Mouse (Mus musculus) midbrain, embryonic 16.5 days (tissue): ENCODE data around the gene Ctnna3. TPM values are rescaled to one million over a fixed set of nuclear protein-coding genes. Genes with fewer than 3 reads are reported as not detected.

ENCODE experiments used
- ATAC-seq: fragments of 200-750 bp; cut with Nextera tagmentation; 2 replicates; pipeline ENCODE4 v1.8.0; 2017; ENCODE audit warnings: moderate TSS enrichment
- H3K27ac ChIP-seq: fragments of 300-500 bp; sonication (generic); 2 replicates; pipeline ENCODE4 v1.5.1; 2014; ENCODE audit warnings: mild to moderate bottlenecking, low read length, mixed read lengths
- H3K27me3 ChIP-seq: fragments of 300-500 bp; sonication (generic); 2 replicates; pipeline ENCODE4 v1.6.1; 2014; ENCODE audit warnings: low read depth, low read length, mixed read lengths; ENCODE audit not compliant: control insufficient read depth, insufficient read depth
- H3K36me3 ChIP-seq: fragments of 300-500 bp; sonication (generic); 2 replicates; pipeline ENCODE4 v1.6.1; 2014; ENCODE audit warnings: mild to moderate bottlenecking, low read length, moderate library complexity, mixed read lengths; ENCODE audit not compliant: control insufficient read depth, insufficient read depth
- H3K4me1 ChIP-seq: fragments of 300-500 bp; sonication (generic); 2 replicates; pipeline ENCODE4 v1.6.1; 2014; ENCODE audit warnings: mild to moderate bottlenecking, low read length, mixed read lengths; ENCODE audit not compliant: control insufficient read depth, insufficient read depth
- H3K4me2 ChIP-seq: fragments of 300-500 bp; sonication (generic); 2 replicates; pipeline ENCODE4 v1.6.1; 2014; ENCODE audit warnings: mild to moderate bottlenecking, low read length, mixed read lengths
- H3K4me3 ChIP-seq: fragments of 300-500 bp; sonication (generic); 2 replicates; pipeline ENCODE4 v1.5.1; 2014; ENCODE audit warnings: low read depth, mild to moderate bottlenecking, low read length, moderate library complexity, mixed read lengths
- H3K9ac ChIP-seq: fragments of 300-500 bp; sonication (generic); 2 replicates; pipeline ENCODE4 v1.6.1; 2014; ENCODE audit warnings: low read depth, low read length, mixed read lengths
- H3K9me3 ChIP-seq: fragments of 300-500 bp; sonication (generic); replicated peaks from 2 replicates; pipeline ENCODE4 v1.6.1; 2014; ENCODE audit warnings: mild to moderate bottlenecking, low read length, mixed read lengths; ENCODE audit not compliant: control insufficient read depth, poor library complexity, severe bottlenecking
- WGBS: fragments of 180-500 bp; shearing (Covaris S2); extraction: QIAGEN DNeasy Blood & Tissue Kit; methylation state at CpG from one replicate; pipeline ENCODE4 v1.1.7; 2014; 5-methylcytosine and 5-hydroxymethylcytosine counted together
- polyA plus RNA-seq: library from polyadenylated mRNA; unstranded; fragments of >200 nt; fragmentation: Nextera tagmentation; extraction: Ambion mirVana; gene quantifications from 2 replicates; pipeline ENCODE4 v1.2.1, GENCODE M21; 2015

Ctnna3 gene
- polyA plus RNA-seq, 1 experiment from 2014 or later: 0.98 TPM

DNA sequence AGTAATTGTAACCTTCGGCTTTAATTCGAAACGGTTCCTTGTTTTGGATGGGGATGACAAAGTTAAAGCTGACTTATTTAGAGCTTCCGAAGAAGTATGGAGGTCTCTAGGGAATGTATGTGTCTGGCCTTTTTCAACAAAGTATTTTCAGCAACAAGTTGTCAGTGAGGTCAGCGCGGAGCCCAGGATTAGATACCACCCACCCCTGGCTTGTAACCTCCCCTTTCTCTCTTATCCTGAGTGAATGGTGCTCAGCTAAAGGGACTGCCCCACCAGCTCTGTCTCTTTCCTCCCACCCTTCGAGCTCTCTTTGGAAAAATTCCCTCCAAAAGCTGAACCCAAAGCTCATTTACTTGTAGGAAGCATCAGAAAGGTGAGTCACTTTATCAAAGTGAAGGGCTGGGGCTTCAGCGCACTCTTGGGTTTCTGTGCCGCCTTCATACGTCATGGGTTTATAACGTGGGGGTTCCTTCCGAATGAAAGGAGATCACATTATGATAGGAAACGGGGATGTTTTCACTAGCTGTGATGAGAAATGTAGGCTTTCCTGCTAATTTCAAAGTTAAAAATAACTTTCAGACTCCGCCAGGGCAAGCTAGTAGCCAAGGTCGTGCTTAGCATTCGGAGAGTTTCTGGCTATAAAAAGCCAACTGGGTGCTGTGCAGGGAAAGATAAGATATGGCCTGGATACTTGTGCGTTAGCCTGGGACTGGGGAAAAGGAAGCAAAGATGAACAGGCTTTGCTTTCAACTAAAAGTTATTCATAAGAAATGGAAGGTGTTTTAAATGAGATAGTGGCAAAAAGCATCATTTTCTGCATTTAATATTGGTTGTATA lies 27.6 kb downstream of the Ctnna3 start:
- H3K4me1 ChIP-seq: no peaks in the 10 kb centered on the region
- no peak overlapping the region for H3K4me3 ChIP-seq
- no peak overlapping the region for H3K27ac ChIP-seq
- no peaks in the 10 kb centered on the region for H3K9me3 ChIP-seq
- no peaks in the 10 kb centered on the region for H3K27me3 ChIP-seq
- H3K9ac ChIP-seq: no peak overlapping the region
- H3K4me2 ChIP-seq: no peak overlapping the region
- H3K36me3 ChIP-seq: no peaks in the 10 kb centered on the region
- 86% methylated on average over 17 of the region's 17 CpGs for WGBS
- ATAC-seq: no peak

GRCm38 (mm10) chr10:63460935-63461334 lies 31.0 kb downstream of the Ctnna3 start:
- Histone ChIP-seq H3K9me3 (no peaks in the 10 kb centered on the region), H3K27ac (no peak overlapping the region), H3K4me3 (no peak overlapping the region), H3K4me2 (no peak overlapping the region), H3K27me3 (no peaks in the 10 kb centered on the region), H3K4me1 (no peaks in the 10 kb centered on the region), H3K36me3 (no peaks in the 10 kb centered on the region), H3K9ac (no peak overlapping the region)
- no peak for ATAC-seq
- 61% methylated on average over 5 of the region's 5 CpGs for WGBS

DNA sequence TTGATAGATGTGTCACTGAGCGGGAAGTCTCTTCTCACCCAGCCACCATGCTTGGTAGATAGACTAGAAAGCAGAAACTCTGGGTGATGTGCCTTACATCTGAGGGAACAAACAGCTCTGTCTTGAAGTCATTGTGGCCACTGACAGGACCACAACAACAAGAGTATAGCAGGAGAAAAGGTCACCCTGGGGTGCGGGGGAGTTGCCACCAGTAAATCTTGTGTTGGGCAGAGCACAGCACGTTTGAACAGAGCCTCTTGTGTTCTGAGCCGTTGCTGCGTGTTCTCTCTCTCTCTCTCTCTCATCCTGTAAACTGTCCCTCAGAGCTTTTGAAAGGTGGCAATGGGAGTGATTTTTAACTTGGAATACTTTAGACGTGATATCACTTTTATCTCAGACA lies 42.6 kb downstream of the Ctnna3 start:
- Histone ChIP-seq H3K4me3 (no peak overlapping the region), H3K4me2 (no peak overlapping the region), H3K4me1 (no peaks in the 10 kb centered on the region), H3K27ac (no peak overlapping the region), H3K9me3 (no peaks in the 10 kb centered on the region), H3K27me3 (no peaks in the 10 kb centered on the region), H3K9ac (no peak overlapping the region), H3K36me3 (no peaks in the 10 kb centered on the region)
- no peak for ATAC-seq
- WGBS: 56% methylated on average over 6 of the region's 6 CpGs

DNA sequence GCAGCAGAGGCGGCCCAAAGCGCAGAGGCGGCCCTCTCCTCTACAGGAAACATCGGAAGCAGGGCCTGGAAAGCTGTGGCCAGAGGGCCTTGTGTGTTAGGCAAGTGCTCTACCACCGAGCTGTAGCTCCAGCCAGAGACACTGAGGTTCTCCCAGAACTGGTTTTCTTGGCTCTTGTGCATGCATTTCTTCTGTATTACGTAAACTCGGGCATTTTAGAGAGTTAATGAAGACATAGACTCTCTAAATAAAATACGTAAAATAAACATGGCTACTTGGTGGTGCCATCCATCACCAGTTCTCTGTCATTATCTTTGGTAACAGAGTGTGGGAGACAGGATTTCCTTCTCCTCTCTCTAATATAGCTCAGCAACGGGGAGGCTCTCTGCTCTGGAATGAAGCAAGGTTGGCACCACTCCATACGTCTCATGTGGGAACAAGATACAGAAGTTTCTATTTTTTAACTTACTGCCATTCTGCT lies 46.3 kb downstream of the Ctnna3 start:
- Histone ChIP-seq H3K9me3 (no peaks in the 10 kb centered on the region), H3K27me3 (no peaks in the 10 kb centered on the region), H3K4me1 (no peaks in the 10 kb centered on the region), H3K27ac (no peak overlapping the region), H3K4me3 (no peak overlapping the region), H3K36me3 (no peaks in the 10 kb centered on the region), H3K9ac (no peak overlapping the region), H3K4me2 (no peak overlapping the region)
- WGBS: 81% methylated on average over 10 of the region's 10 CpGs
- no peak for ATAC-seq

- H3K27me3 ChIP-seq: no peaks in the 10 kb centered on the region
- H3K4me3 ChIP-seq: no peak overlapping the region
- no peak for ATAC-seq
- no peaks in the 10 kb centered on the region for H3K4me1 ChIP-seq
- no peak overlapping the region for H3K27ac ChIP-seq
- H3K36me3 ChIP-seq: no peaks in the 10 kb centered on the region
- 46% methylated on average over 2 of the region's 2 CpGs for WGBS
- no peak overlapping the region for H3K4me2 ChIP-seq
- H3K9me3 ChIP-seq: no peaks in the 10 kb centered on the region
- no peak overlapping the region for H3K9ac ChIP-seq
These were observed 49.0 kb downstream of the Ctnna3 start for GRCm38 (mm10) chr10:63478946-63479345.

DNA sequence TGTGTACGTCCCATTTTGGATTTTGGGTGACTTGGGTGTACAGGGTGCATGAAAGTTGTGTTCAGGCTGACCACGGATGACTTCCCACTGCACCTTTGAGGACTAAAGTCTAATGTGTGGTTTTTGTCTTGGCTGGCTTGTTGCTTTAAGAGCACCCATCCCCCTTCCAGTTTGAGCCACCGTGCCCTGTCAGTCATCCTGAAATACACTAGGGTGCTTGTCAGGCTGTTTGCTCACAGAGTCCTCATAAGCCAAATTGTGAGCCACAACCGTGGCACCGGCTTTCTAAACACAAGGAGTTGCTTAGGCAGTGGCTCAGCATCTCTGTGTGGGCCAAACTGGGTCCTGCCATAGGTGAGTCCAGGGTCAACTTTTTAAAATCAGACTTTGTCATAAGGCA lies 50.2 kb downstream of the Ctnna3 start:
- no peak for ATAC-seq
- Histone ChIP-seq H3K27ac (no peak overlapping the region), H3K4me3 (no peak overlapping the region), H3K27me3 (no peaks in the 10 kb centered on the region), H3K9me3 (no peaks in the 10 kb centered on the region), H3K4me2 (no peak overlapping the region), H3K36me3 (no peaks in the 10 kb centered on the region), H3K4me1 (no peaks in the 10 kb centered on the region), H3K9ac (no peak overlapping the region)
- 51% methylated on average over 5 of the region's 5 CpGs for WGBS

DNA sequence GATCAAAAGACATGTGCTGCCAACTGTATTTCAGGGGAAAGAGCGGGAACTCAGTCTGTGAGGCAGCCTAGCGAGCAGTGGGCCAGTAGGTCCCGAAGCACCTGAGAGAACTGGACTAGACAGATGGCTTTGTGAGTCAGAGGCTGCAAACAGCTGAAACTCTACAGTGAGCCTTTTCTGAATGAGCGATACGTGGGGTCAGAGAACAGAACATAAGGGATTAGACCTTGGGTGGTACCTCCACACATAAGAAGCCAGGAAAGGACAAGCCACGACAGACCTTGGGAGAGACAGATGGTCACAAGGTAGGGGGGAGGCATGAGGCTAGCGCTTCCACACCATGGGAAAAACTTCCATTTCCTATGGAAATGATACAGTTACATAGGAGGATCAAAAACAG lies 58.4 kb downstream of the Ctnna3 start:
- no peak overlapping the region for H3K27ac ChIP-seq
- no peaks in the 10 kb centered on the region for H3K4me1 ChIP-seq
- H3K36me3 ChIP-seq: no peaks in the 10 kb centered on the region
- H3K27me3 ChIP-seq: no peaks in the 10 kb centered on the region
- no peak overlapping the region for H3K4me2 ChIP-seq
- H3K9me3 ChIP-seq: peaks cover 3% of the 10 kb centered on the region; the same call in 1 of the 2 replicates
- ATAC-seq: no peak
- H3K9ac ChIP-seq: no peak overlapping the region
- no peak overlapping the region for H3K4me3 ChIP-seq
- 86% methylated on average over 7 of the region's 7 CpGs for WGBS

- WGBS: 77% methylated on average over 3 of the region's 3 CpGs
- Histone ChIP-seq H3K9me3 (no peaks in the 10 kb centered on the region), H3K36me3 (no peaks in the 10 kb centered on the region), H3K4me1 (no peaks in the 10 kb centered on the region), H3K27me3 (no peaks in the 10 kb centered on the region), H3K4me2 (no peak overlapping the region), H3K9ac (no peak overlapping the region), H3K4me3 (no peak overlapping the region), H3K27ac (no peak overlapping the region)
- no peak for ATAC-seq
These were observed 94.1 kb downstream of the Ctnna3 start for GRCm38 (mm10) chr10:63523956-63524355.

DNA sequence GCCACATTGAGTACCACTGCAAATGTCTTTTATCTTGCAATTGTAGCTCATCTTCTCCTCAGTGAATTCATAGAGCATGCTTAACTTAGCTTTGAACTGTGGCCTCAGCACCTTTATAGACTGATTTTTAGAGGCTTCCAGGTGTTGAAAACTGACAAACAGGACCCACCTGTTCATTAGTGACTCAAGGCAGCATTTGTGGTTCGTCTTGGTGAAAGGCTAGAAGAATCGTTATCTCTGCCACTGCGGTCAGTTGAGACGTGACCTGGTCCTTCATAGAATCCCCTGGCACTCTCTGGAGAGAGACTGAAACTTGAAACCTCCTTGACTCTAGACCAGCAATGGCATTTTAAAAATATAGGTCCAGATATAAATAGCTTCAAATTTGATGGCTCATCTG lies 96.1 kb downstream of the Ctnna3 start:
- WGBS: 86% methylated on average over 4 of the region's 4 CpGs
- Histone ChIP-seq H3K4me3 (no peak overlapping the region), H3K9ac (no peak overlapping the region), H3K9me3 (no peaks in the 10 kb centered on the region), H3K4me1 (no peaks in the 10 kb centered on the region), H3K27ac (no peak overlapping the region), H3K4me2 (no peak overlapping the region), H3K36me3 (no peaks in the 10 kb centered on the region), H3K27me3 (no peaks in the 10 kb centered on the region)
- no peak for ATAC-seq
